Mouse (Mus musculus): Measurements from ENCODE around the gene Ndufs2.

DNA sequence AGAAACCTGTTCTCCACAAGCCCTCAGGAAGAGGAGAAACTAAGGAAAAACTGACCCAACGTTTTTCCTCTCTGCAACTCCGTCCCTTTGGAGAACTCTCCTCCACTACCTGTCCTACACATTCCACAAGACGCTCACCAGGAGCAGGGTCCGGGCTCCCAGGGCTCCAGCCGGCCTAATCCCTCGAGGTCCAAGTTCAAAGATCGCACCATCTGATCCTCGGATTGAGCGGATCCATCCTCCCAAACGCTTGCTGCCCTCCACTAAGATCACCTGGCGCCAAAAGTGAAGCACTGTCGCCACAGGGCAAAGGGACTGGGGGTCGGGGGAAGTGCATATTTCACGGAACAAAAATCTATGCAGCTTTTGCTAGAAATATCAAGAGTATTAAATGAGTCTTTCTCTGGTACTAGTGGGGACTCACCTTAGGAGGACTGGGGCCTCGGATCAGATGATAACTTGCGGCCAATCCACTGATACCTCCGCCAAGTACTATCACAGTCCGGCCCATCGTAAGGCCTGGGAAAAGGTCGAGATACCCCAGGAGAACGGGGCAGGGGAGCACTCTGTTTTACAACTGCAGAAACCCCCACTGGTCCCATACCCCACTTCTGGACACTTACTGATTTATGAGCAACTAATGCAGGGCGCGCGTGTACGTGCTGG is 29.2 kb upstream of the Ndufs2 start:
- TF ChIP-seq CTCF (IDR thresholded peaks at IDR 0.05; ENCODE audit: low read depth) (no peak), EP300 (IDR thresholded peaks at IDR 0.05; ENCODE audit: low read depth) (no peak)

Data from heart, postnatal 0 days (tissue).